Mouse (Mus musculus): ENCODE results near the gene Pilrb1.
"Not testable (repeated sequence)": the region's sequence is repeated elsewhere in the genome, so short reads cannot be mapped to it uniquely, and the experiment has no call there.

Gene Pilrb1

DNA sequence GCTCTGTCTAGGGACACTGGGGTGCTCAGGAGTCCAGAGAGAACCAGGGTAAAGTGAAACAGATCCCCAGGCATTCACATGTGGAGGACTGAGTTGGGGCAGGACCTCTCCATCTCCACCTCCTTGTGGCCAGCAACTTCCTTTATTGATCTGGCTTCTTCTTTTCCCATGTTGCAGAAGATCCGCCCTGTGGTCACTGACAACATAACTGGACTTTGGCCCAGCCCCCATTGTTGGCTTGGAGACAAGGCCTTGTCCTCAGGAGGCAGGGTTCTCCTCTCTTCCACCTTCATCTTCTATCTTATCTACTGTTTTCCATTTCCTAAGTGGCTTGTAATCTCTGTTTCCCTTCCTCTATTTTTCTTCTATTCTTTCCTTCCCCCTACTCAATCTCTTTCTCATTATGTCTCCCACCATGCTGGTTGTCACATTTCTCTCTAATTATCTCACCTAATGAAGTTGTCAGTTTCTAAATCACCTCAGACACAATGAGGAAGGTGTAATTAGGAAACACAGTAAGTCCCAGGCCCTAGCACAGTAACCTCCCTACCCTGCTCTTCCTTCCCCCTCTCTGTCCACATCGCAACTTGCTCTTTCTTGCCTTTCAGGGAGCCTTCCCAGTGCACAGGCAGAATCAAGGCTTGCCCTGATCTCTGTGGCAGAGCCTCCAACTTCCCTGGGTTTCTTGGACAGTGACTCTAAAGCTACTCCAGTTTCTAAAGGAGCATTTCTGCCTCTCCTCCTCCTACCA is at the start of gene Pilrb1:
Pilrb1 (minus strand) TSS at position 147 of the 751 bp plus-strand sequence.
- not testable (repeated sequence) for DNase-seq

- DNase-seq: no peak
Measured at GRCm38 (mm10) chr5:137897812-137898211, 39.9 kb upstream of the Pilrb1 start.

- DNase-seq: no peak
Measured at GRCm38 (mm10) chr5:137892954-137893353, 35.0 kb upstream of the Pilrb1 start.

- no peak for DNase-seq
Measured at GRCm38 (mm10) chr5:137887666-137888065, 29.8 kb upstream of the Pilrb1 start.

DNA sequence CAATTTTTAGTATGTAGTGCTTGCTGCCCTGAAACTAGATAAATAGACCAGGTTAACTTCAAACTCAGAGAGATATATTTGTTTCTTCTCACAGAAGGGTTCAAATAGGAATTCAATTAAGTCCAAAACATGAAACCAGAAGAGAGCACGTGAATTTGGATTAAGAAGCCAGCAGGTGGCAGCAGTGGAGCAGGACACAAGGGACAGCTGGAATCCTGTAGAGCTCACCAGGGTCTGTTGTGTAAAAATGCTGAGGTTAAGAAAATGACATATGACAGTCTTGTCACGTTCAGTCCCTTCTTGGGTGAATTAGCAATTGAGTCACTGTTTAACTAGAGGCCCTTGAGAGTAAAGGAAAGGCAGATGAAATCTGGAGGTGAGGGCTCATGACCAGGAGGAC is 28.0 kb upstream of the Pilrb1 start:
- peak; percentile 67 to 81 for DNase-seq

GRCm38 (mm10) chr5:137883345-137883744 is 25.4 kb upstream of the Pilrb1 start:
- DNase-seq: no peak

DNA sequence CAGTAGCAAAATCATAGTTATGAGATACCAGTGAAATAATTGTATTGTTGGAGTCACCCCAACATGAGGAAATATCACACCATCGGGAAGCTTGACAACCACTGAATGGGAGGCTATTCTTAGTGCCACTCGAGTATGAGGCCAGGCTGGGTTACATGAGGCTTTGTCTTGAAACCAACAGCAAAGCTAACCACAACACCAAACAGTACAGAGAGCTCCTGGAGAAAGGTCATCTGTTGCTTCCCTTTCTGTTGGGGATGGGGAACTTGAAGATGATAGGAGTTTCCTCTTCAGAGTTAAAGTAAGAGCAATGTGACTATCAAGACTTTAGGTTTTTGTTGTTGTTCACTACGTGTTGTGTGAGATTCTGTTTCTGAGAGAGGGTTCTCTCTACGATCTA is 25.0 kb upstream of the Pilrb1 start:
- DNase-seq: no peak

DNA sequence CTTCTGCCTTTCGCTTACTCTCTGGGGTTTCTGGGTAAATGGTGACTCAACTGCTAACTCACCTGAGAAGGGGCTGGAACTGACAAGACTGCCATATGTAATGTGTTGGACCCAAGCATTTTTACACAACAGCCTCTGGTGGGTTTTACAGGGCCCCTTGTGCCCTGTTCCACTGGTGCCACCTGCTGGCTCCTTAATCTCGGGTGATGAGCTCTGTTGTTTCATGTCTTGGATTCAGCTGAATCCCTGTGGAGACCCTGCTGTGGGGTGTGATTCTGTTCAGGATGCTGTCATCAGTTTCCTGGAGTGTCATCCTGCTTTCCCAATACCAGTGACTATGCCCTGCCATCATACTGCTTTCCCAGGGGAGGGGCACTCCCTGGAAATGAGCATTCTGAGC is 20.0 kb upstream of the Pilrb1 start:
- peak in 1 of 2 experiments; percentile 58 for DNase-seq

DNA sequence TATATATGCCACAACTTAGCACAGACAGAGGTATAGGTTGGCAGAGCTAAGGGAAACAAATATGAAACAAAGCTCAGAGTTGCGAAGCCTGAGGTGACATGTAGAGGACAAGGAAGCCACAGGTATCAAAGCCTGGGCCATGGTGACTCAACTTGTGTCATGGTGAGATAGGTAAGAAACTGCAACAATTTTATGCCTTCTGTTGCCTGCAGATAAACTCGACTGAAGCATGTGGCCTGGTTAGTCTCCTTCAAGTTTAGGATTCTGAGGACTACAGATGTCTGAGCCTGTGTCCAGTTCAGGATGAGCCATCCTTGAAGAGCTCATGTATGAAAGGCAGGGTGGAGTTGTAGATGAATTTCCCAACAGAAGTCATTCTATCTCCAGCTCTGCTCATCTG is 17.1 kb upstream of the Pilrb1 start:
- no peak for DNase-seq

GRCm38 (mm10) chr5:137872381-137872702 is 14.4 kb upstream of the Pilrb1 start:
- not testable (repeated sequence) for DNase-seq

DNA sequence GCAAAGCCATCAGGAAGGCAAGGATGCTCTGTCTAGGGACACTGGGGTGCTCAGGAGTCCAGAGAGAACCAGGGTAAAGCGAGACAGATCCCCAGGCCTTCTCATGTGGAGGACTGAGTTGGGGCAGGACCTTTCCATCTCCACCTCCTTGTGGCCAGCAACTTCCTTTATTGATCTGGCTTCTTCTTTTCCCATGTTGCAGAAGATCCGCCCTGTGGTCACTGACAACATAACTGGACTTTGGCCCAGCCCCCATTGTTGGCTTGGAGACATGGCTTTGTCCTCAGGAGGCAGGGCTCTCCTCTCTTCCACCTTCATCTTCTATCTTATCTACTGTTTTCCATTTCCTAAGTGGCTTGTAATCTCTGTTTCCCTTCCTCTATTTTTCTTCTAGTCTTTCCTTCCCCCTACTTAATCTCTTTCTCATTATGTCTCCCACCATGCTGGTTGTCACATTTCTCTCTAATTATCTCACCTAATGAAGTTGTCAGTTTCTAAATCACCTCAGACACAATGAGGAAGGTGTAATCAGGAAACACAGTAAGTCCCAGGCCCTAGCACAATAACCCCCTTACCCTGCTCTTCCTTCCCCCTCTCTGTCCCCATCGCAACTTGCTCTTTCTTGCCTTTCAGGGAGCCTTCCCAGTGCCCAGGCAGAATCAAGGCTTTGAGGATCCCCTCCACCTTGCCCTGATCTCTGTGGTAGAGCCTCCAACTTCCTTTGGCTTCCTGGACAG is 13.9 kb upstream of the Pilrb1 start, which contains the start of gene Pilrb2:
Pilrb2 (minus strand) TSS at position 172 of the 737 bp plus-strand sequence.
- not testable (repeated sequence) for DNase-seq

GRCm38 (mm10) chr5:137868600-137868999 is 10.7 kb upstream of the Pilrb1 start:
- not testable (repeated sequence) for DNase-seq

DNA sequence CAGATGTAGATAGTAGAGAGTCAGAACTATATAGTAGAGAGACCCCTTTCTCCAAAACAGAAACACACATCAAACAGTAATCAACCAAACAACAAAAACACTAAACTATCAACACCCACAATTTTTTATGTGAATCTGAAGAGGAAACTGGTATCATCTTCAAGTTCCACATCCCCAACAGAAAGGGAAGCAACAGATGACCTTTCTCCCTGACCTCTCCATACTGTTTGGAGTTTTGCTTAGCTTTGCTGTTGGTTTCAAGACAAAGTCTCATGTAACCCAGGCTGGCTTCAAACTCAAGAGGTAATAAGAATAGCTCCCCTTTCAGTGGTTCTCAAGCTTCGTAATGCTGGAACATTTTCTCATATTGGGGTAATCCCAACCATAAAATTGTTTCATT is 6.1 kb upstream of the Pilrb1 start:
- not testable (repeated sequence) for DNase-seq

DNA sequence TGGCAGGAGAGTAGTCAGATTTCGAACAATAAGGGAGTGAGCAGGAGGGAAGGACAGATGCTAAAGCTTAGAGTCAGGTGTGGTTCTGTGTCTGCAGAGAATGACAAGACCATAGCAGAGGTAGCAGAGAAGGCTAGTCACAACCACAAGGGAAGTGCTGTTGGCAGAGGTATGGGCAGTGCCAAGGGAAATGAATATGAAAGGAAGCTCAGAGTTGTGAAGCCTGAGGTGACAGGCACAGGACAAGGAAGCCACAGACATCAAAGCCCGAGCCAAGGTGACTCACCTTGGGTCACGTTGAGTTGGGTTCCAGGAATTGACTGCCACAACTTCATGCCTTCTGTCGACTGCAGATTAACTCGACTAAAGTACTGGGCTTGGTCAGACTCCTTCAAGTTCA is 1.0 kb downstream of the Pilrb1 start:
- DNase-seq: not testable (repeated sequence)

GRCm38 (mm10) chr5:137854907-137855306 is 3.0 kb downstream of the Pilrb1 start:
- not testable (repeated sequence) for DNase-seq

GRCm38 (mm10) chr5:137850313-137850712 is 7.6 kb downstream of the Pilrb1 start:
- DNase-seq: not testable (repeated sequence)

DNA sequence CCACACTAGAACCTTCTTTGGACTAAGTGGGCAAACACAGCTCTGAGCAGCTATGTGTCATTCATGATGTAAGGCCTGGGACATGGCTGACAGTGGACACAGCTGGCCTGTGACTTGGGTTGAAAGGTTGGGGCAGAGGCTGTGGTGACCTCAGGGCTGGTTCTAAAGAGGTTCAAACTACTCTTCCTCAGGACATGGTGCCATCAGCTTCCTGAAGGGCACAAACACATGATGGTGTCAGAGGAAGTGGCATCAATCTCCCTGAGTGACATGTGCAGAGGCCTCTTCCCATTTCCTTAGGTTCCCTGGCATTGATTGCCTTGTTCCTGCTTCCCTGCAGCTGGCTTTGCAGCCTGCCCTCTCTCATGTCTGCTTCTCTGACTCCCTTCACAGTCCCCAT is 20.8 kb downstream of the Pilrb1 start:
- DNase-seq: not testable (repeated sequence)

- DNase-seq: no peak
Measured at GRCm38 (mm10) chr5:137836611-137837010, 21.3 kb downstream of the Pilrb1 start.

GRCm38 (mm10) chr5:137835966-137836520 is 21.9 kb downstream of the Pilrb1 start, which contains the start of gene Pilra:
TSS of gene Pilra (minus strand) at chr5:137836281.
- DNase-seq: not testable (repeated sequence)

DNA sequence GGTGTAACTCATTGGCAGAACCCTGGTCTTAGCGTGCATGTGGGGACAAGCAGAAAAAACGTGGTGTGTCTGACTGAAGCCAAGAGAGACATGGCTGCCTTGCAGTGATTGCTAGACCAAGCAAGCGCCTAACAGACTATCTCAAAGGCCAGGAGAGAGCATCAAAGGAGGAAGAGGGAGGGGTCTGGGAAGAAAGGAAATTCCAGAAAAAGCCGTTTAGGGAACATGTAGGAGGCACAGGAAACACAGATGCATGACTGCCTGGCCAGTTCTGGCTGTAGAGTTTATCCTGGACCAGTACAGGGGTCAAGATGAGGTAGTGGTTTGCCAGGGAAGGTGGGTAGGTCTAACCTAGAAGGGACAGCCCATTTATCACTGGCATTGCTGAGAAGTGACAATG is 24.4 kb downstream of the Pilrb1 start:
- no peak for DNase-seq

DNA sequence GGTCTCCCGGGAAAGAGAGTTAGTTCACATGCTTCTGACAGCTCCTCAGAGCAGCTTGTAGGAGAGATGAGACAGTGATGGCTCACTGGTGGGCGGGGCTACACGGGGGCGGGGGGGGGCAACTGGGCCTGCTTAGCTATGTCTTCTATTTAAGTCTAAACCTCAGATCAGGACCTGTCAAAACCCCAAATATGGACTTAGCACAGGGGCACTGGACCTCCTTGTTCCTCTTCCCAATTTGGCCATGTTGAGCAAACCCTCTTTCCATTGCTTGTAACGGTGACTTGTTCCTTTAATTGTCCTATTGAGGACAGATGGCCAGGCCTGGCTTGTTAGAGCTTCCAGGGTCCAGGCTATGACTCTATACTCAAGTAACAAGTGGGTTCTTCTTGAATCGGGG is 26.4 kb downstream of the Pilrb1 start:
- DNase-seq: no peak

GRCm38 (mm10) chr5:137831106-137831505 is 26.8 kb downstream of the Pilrb1 start:
- DNase-seq: no peak

DNA sequence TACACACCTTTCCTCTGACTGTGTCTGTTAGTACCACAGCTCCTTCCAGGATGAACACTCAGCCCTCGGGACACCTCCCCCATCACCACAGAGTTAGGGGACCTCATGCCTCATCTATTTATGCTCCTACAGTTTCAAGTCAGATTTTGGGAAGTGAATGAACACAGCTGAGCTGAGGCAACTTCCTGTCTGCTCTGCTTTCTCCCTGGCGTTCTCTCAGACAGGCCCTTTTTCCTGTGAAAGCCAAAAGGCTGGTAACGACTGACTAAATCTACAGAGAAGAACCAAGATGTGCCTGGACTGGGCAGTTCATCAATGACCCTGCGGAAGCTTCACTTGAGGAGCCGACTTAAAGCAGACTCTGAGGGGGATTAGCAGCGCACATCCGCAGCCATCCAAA is 27.7 kb downstream of the Pilrb1 start:
- no peak for DNase-seq

DNA sequence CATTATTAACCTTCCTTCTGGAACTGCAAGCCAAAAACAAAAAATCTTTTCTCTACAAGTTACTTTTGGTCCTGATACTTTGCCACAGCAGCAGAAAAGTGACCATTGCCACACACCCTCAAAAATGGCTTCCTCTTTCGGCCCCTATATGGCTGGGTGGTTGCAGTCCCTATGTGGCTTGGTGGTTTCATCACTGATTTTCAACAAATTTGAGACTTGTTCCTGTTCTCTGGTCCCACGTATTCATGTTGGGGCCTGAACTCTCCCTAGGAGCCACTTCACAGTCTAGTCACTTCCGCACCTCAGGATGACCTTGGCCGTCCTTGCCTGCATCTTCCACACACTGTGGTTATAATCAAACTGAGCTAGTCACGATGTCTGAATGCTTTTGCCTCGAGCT is 29.2 kb downstream of the Pilrb1 start:
- no peak for DNase-seq

Measured in kidney, postnatal 25 days (tissue).